Mouse (Mus musculus): ENCODE data around the gene Frmpd4. TPM values are rescaled to one million over a fixed set of nuclear protein-coding genes. Genes with fewer than 3 reads are reported as not detected.

Gene Frmpd4
- polyA plus RNA-seq, 1 experiment from 2014 or later = 1.5 TPM

DNA sequence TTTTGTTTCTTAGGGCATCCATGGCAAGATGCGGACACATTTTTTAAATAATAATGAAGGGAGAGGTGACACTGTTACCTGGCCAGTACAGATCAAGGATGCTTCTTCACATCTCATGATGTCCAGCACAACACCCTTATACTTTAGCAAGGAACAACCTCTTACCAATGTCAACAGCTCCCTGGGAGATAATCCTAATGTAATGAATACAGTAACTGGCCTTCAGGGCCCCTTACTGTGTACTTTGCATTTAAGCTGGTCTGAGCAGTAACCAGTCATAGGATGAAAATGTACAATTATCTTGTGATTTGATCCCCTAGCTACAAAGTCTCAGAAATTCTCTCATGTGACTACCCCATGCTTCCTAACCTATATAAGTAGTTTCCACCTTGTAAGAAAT, 1084.8 kb downstream of the Frmpd4 start:
- Histone ChIP-seq H3K4me2 (no peak overlapping the region), H3K9ac (no peak overlapping the region)
- WGBS = 100% methylated on average over 1 of the region's 1 CpGs

GRCm38 (mm10) chrX:167491589-167492207, 1085.3 kb downstream of the Frmpd4 start:
- Histone ChIP-seq H3K36me3 (replicated peaks) (no peaks in the 10 kb centered on the region), H3K4me2 (no peak overlapping the region), H3K27me3 (replicated peaks) (peaks cover 15% of the 10 kb centered on the region; the same call in 1 of the 2 replicates), H3K27ac (no peak overlapping the region), H3K9me3 (no peaks in the 10 kb centered on the region), H3K9ac (no peak overlapping the region), H3K4me1 (no peaks in the 10 kb centered on the region), H3K4me3 (no peak overlapping the region)
- ATAC-seq (replicated peaks) = no peak
- WGBS = 32% methylated on average over 1 of the region's 1 CpGs

More for the DNA sequence above, 1084.8 kb downstream of the Frmpd4 start:
- Histone ChIP-seq H3K27me3 (replicated peaks) (peaks cover 15% of the 10 kb centered on the region; the same call in 1 of the 2 replicates), H3K4me1 (no peaks in the 10 kb centered on the region), H3K4me3 (no peak overlapping the region), H3K27ac (no peak overlapping the region), H3K36me3 (replicated peaks) (no peaks in the 10 kb centered on the region), H3K9me3 (no peaks in the 10 kb centered on the region)
- ATAC-seq (replicated peaks) = no peak

GRCm38 (mm10) chrX:167483409-167484177, 1093.4 kb downstream of the Frmpd4 start:
- Histone ChIP-seq H3K27me3 (replicated peaks) (peaks cover 5% of the 10 kb centered on the region; the same call in 1 of the 2 replicates), H3K4me1 (no peaks in the 10 kb centered on the region), H3K27ac (no peak overlapping the region), H3K4me2 (no peak overlapping the region), H3K36me3 (replicated peaks) (no peaks in the 10 kb centered on the region), H3K9ac (no peak overlapping the region), H3K9me3 (no peaks in the 10 kb centered on the region), H3K4me3 (no peak overlapping the region)
- no peak for ATAC-seq (replicated peaks)
- WGBS = 82% methylated on average over 4 of the region's 4 CpGs

GRCm38 (mm10) chrX:167477636-167478035, 1099.4 kb downstream of the Frmpd4 start:
- 88% methylated on average over 6 of the region's 6 CpGs for WGBS

DNA sequence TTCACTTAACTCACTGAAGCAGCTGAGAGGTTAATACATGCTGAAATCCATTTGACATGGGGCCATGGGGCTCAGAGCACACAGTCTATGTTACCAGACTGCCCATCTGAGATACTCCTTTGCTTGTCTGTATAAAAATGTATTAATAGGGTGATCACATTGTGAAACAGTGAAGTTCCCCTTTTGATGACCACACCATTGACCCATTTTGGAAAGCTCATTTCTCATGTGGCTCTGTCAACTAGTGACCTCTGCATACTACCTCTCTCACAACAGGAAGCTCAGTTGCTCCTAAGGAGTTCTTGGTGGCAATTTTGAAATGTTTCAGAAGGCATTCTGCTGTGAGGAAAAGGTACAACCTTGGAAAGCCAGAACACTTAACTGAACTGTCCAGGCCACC, 1142.1 kb downstream of the Frmpd4 start:
- H3K4me3 ChIP-seq = no peak overlapping the region
- H3K9me3 ChIP-seq = no peaks in the 10 kb centered on the region
- no peaks in the 10 kb centered on the region for H3K36me3 ChIP-seq (replicated peaks)
- no peaks in the 10 kb centered on the region for H3K27me3 ChIP-seq (replicated peaks)
- H3K4me2 ChIP-seq = no peak overlapping the region
- H3K4me1 ChIP-seq = no peaks in the 10 kb centered on the region
- no peak for ATAC-seq (replicated peaks)
- H3K9ac ChIP-seq = no peak overlapping the region
- no peak overlapping the region for H3K27ac ChIP-seq

More at GRCm38 (mm10) chrX:167477636-167478035, 1099.4 kb downstream of the Frmpd4 start:
- Histone ChIP-seq H3K4me2 (no peak overlapping the region), H3K36me3 (replicated peaks) (no peaks in the 10 kb centered on the region), H3K9me3 (no peaks in the 10 kb centered on the region), H3K27ac (no peak overlapping the region), H3K4me1 (no peaks in the 10 kb centered on the region), H3K27me3 (replicated peaks) (peaks cover 10% of the 10 kb centered on the region; the same call in 1 of the 2 replicates), H3K4me3 (no peak overlapping the region), H3K9ac (no peak overlapping the region)
- ATAC-seq (replicated peaks) = no peak

GRCm38 (mm10) chrX:167433950-167434349, 1143.1 kb downstream of the Frmpd4 start:
- no peaks in the 10 kb centered on the region for H3K9me3 ChIP-seq
- H3K36me3 ChIP-seq (replicated peaks) = no peaks in the 10 kb centered on the region
- no peaks in the 10 kb centered on the region for H3K27me3 ChIP-seq (replicated peaks)
- 56% methylated on average over 2 of the region's 2 CpGs for WGBS
- H3K4me3 ChIP-seq = no peak overlapping the region
- no peak for ATAC-seq (replicated peaks)
- H3K4me1 ChIP-seq = no peaks in the 10 kb centered on the region
- no peak overlapping the region for H3K27ac ChIP-seq
- no peak overlapping the region for H3K4me2 ChIP-seq
- H3K9ac ChIP-seq = no peak overlapping the region

Other genes starting within 250 kb of the Frmpd4 start
- gene Msl3, start 96.7 kb upstream of the Frmpd4 start, polyA plus RNA-seq (2015; fragmentation: Nextera tagmentation; extraction: Ambion mirVana) = 15.9 and 16.3 TPM in 2 replicates
- gene Arhgap6, start 217.9 kb upstream of the Frmpd4 start, polyA plus RNA-seq (2015; fragmentation: Nextera tagmentation; extraction: Ambion mirVana) = 0.93 and 0.98 TPM in 2 replicates

Measured in midbrain, embryonic 15.5 days (tissue).